Mouse (Mus musculus): Measurements from ENCODE around the gene Rnf6.
"Not testable (repeated sequence)": the region's sequence is repeated elsewhere in the genome, so short reads cannot be mapped to it uniquely, and the experiment has no call there.

Rnf6 gene

GRCm38 (mm10) chr5:146230864-146231654 lies 9.7 kb upstream of the Rnf6 start, which contains the start of gene Cdk8:
TSS of gene Cdk8 (plus strand) at chr5:146231230.
- peak; percentile 46 for DNase-seq (ENCODE audit: extremely low read depth, low read depth, low spot score)

- DNase-seq (ENCODE audit: extremely low read depth, low read depth, low spot score) = no peak
Measured at GRCm38 (mm10) chr5:146229869-146230650, 8.7 kb upstream of the Rnf6 start.

- DNase-seq (ENCODE audit: extremely low read depth, low read depth, low spot score) = no peak
Measured at GRCm38 (mm10) chr5:146227496-146227895, 6.1 kb upstream of the Rnf6 start.

- DNase-seq (ENCODE audit: extremely low read depth, low read depth, low spot score) = no peak
Measured at GRCm38 (mm10) chr5:146223786-146224185, 2.4 kb upstream of the Rnf6 start.

- no peak for DNase-seq (ENCODE audit: extremely low read depth, low read depth, low spot score)
Measured at GRCm38 (mm10) chr5:146221722-146222121, 367 bp upstream of the Rnf6 start.

- no peak for DNase-seq (ENCODE audit: extremely low read depth, low read depth, low spot score)
Measured at GRCm38 (mm10) chr5:146220501-146220878, 865 bp downstream of the Rnf6 start.

GRCm38 (mm10) chr5:146205537-146205936 lies 15.8 kb downstream of the Rnf6 start:
- no peak for DNase-seq (ENCODE audit: extremely low read depth, low read depth, low spot score)

GRCm38 (mm10) chr5:146203921-146204320 lies 17.4 kb downstream of the Rnf6 start:
- DNase-seq (ENCODE audit: extremely low read depth, low read depth, low spot score) = no peak

- no peak for DNase-seq (ENCODE audit: extremely low read depth, low read depth, low spot score)
Measured at GRCm38 (mm10) chr5:146200580-146200979, 20.8 kb downstream of the Rnf6 start.

- no peak for DNase-seq (ENCODE audit: extremely low read depth, low read depth, low spot score)
Measured at GRCm38 (mm10) chr5:146199540-146199939, 21.8 kb downstream of the Rnf6 start.

GRCm38 (mm10) chr5:146199073-146199472 lies 22.3 kb downstream of the Rnf6 start:
- DNase-seq (ENCODE audit: extremely low read depth, low read depth, low spot score) = no peak

- DNase-seq (ENCODE audit: extremely low read depth, low read depth, low spot score) = no peak
Measured at GRCm38 (mm10) chr5:146193360-146193759, 28.0 kb downstream of the Rnf6 start.

GRCm38 (mm10) chr5:146190501-146191269 lies 30.7 kb downstream of the Rnf6 start:
- no peak for DNase-seq (ENCODE audit: extremely low read depth, low read depth, low spot score)

GRCm38 (mm10) chr5:146190093-146190492 lies 31.3 kb downstream of the Rnf6 start:
- no peak for DNase-seq (ENCODE audit: extremely low read depth, low read depth, low spot score)

GRCm38 (mm10) chr5:146188712-146189111 lies 32.6 kb downstream of the Rnf6 start:
- no peak for DNase-seq (ENCODE audit: extremely low read depth, low read depth, low spot score)

GRCm38 (mm10) chr5:146188144-146188543 lies 33.2 kb downstream of the Rnf6 start:
- DNase-seq (ENCODE audit: extremely low read depth, low read depth, low spot score) = no peak

GRCm38 (mm10) chr5:146187441-146187840 lies 33.9 kb downstream of the Rnf6 start:
- not testable (repeated sequence) for DNase-seq (ENCODE audit: extremely low read depth, low read depth, low spot score)

- not testable (repeated sequence) for DNase-seq (ENCODE audit: extremely low read depth, low read depth, low spot score)
Measured at GRCm38 (mm10) chr5:146185204-146185603, 36.2 kb downstream of the Rnf6 start, which contains the start of gene 1700001J03Rik. TSS of gene 1700001J03Rik (minus strand) at chr5:146185304.

GRCm38 (mm10) chr5:146172744-146173143 lies 48.6 kb downstream of the Rnf6 start:
- DNase-seq (ENCODE audit: extremely low read depth, low read depth, low spot score) = not testable (repeated sequence)

- DNase-seq (ENCODE audit: extremely low read depth, low read depth, low spot score) = not testable (repeated sequence)
Measured at GRCm38 (mm10) chr5:146170621-146171020, 50.7 kb downstream of the Rnf6 start, which contains the start of gene Gm6309. TSS of gene Gm6309 (minus strand) at chr5:146170721.

GRCm38 (mm10) chr5:146160439-146160838 lies 60.9 kb downstream of the Rnf6 start, which contains the start of gene Gm5565:
TSS of gene Gm5565 (minus strand) at chr5:146160539.
- not testable (repeated sequence) for DNase-seq (ENCODE audit: extremely low read depth, low read depth, low spot score)

Data from fat pad, adult 2 months (tissue).